Mouse (Mus musculus) lung, postnatal 14 days (tissue): Measurements from ENCODE around the gene Gm12166.

ENCODE experiments used
- DNase-seq: peaks from one replicate; pipeline ENCODE4 v3.0.0; 2021

Gm12166 gene

DNA sequence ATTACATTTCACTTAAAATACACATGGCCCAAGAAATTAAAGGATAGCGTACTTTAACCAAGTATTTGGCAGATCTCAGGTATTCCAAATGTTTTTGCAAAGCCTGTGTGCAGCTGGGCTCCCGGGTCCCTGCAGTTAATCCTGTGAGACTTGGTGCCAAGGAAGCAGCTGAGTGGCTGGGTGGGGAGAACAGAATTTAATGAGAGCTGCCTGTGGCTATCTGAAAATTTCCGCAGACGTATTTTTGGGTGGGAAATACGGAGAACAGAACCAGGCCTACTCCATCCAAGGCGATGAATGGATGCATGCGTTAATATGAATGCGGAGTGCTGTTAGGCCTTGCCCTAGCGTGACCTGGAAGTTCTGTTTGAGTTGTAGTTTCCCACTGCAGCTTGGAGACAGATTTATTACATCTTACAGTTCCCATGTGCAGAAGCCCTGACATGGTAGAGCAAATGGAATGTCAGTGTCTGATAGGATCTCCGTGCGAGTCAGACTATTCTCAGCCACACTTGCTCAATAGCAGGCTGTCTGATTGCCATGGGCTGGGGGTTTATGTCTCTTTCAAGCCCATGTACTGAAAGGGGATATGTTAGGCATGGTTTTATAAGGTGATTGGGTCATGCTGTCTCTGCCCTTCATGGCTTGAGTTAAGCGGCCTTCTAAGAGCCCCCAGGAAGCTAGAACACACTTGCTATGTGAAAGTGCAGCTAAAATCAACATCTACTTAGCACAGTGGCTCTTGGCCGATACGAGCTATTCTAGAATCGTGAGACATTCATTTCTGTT, 21.1 kb upstream of the Gm12166 start:
- DNase-seq = no peak

DNA sequence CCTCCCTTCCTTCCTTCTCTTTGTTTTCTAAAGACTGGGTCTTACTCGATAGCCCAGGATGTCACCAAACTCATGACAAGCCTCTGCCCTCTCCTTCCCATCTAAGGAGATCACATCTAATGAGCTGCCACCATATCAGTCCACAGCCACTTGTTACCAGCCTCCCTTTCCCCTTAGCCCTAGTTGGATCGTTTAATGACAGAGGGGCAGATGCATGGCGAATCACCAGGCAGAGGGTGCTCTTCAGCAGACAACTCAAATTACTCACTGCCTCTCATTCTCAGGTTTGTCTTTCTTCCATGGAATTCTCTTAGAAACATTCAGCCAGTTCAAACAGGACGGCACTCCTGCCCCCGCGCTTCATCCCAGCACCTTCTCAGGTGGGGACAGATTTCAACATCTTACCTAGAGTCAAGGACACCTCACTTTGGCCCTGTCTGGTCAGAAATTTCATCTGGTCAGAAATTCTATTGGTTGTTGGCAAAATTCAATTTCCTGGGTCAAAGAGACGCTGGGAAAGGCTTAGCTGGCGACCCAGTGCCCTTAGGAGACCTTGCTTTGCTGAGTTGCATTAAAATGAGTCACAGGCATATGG, 20.4 kb upstream of the Gm12166 start:
- DNase-seq = no peak

DNA sequence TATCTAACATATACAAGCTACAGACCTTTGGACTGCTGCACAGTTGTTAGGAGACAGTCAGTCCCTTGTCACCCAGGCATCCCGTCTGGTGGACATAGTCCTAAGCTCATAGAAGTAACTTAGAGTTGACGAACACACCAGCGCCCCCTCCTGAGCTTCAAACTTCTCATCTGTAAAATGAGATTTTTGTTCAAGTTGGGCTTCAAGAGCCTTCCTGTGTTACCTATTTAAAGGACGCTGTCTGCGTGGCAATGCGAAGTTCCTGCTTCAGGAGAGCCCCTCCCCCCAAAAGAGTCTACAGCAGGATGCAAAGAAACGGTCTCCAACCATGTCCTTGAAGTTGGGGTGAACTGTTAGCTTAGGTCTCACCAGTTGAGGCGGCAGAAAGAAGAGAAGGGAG, 18.7 kb upstream of the Gm12166 start:
- DNase-seq = no peak

DNA sequence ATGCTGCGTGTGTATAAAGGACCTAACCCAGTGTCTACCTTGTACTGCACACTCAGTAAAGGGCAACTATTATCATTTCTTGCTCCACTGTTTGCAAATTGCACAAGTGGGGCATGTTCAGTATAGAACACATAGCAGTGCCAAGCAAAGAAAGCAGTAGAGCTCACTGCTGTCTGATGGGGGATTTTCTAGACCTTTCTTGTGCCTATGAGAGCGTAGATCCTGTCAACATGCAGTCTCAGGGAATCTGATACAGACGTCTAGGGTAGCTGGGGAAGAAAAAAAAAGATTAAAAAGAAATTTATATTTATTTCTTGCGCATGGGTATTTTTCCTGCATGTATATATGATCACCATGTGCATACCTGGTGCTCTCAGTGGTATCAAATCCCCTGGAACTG, 18.0 kb upstream of the Gm12166 start:
- no peak for DNase-seq

DNA sequence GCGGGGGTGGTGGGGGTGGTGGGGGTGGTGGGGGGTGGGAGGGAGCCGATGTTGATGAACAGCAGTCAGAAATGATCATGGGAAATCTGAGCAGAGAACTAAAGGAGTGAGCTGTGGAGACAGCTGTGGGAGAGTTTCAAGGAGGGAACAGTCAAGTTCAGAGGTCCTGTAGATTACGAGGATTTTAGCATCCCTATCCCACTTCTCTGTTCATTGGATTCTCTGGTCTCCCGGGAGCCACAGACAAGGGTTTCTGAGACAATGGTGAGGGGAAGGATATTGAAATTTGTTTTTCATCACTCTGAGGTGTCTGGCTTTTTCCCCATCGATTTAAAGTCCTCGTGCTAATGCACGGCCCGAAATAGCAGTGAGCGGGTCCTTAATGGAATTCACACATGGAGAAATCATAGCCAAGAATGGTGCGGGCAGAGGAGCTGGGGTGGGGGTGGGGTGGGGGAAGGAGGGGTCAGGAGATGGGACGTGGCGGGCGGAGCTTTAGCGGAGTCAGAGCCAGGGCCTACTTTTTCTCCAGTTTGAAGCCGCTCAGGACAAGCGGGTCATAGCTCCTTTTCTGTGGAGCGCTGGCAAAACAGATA, 17.4 kb upstream of the Gm12166 start:
- DNase-seq = no peak

DNA sequence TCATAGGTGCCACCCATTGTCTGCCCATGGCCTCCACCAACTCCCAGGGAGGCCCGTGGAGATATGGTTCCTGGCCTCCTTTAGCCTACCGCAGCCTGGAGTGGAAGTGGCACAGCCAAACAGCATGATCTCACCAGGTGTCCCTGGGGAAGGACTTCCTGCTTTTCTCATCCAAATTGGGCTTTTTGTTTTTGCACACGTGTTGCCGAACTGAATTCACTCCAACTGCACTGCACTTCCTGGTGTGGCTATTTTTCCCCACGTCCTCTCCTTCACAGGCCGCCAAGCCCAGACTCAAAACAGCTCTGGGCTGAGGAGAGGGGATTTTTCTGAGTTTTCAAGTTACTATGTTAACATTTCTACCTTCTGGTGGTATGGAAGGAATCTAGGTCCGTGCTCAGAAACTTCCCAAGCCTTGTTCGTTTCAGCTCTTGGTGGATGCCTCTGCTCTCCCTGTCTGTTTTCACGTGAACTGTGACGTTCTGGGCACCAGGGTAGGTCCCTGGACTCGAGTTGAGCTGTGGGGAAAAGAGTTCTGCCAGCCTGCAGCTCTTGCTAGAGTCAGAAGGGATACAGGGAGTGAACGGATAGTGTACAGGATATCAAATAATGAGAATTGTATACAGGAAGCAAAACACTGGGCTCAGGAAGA, 16.8 kb upstream of the Gm12166 start:
- DNase-seq = no peak

DNA sequence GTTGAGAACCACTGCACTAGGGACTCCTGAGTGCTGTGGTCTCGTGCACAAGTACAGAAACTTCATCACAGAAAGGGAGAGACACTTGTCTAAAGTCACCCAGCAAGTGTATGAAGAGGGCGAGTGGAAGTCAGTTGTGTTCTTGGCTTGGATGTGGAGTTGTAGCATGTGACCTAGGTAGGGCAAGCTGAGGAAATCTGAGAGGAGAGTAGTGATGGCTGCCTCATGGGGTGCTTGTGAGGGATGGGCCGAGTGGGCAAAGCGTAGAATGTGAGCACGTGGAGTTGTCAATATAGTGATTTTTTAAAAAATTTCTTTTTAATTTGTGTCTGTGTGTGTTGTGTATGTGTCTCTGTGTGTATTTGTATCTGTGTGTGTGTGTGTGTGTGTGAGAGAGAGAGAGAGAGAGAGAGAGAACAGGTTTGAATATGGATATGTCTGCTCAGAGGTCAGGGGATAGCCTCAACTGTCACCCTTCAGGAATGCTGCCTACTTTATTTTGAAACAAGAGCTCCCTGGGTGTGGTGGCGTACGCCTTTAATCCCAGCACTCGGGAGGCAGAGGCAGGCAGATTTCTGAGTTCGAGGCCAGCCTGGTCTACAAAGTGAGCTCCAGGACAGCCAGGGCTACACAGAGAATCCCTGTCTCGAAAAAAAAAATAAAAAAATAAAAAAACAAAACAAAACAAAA, 15.4 kb upstream of the Gm12166 start:
- DNase-seq = no peak

DNA sequence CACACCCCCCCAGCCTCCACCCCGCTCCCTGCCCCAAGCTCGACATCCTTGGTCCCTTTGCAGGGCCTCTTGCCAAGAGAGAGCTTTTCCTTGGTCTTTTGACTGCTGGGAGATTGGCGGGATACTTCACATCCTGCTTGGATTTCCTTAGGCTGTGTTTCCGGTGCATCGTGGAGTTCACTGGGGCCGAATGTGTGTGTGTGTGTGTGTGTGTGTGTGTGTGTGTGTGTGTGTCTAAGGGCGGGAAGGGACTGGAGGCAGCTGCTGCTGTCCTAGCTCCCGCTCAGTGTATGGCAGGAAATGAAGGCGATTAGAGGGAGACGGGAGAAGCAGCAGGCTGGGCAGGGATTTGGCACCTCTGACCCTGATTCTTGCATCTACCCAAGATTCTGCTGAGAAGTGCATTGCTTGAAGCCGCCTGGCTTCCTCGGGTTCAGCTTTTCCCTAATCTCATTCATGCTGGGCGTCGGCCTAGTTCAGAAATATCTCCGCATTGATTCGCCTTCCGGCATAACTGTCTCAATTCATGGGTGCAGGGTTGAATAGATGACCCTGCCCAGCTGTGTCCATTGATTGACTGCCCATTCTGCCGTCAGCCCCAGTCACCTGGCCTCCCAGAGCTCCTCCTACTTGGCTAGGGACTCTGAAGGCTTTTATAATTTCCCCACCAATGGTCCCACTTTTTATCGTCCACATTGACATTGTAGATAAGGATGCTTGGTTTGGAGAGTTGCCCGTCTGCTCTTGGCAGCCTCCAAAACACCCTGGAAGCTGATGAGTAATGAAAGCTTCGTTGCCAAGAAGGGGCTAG, 13.3 kb upstream of the Gm12166 start:
- peak; percentile 77 for DNase-seq

DNA sequence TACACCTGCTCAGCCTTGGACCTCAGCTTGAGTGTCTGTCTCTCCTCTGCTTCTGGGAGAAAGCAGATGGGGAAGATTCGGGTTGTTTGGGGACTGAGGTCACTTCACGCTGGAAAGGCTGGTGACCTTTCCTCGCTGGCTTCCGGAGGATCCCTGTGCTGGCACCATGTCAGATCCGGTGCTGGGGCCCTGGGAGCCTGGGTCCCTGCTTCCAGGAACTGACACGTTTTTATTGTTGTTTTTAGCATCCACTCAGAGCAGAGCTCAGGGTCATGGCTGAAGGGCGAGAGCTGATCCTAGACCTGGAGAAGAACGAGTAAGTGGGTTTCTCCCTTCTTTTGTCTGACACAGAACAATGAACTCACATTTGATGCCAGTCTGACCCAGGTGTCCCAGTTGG, 12.6 kb upstream of the Gm12166 start:
- no peak for DNase-seq

DNA sequence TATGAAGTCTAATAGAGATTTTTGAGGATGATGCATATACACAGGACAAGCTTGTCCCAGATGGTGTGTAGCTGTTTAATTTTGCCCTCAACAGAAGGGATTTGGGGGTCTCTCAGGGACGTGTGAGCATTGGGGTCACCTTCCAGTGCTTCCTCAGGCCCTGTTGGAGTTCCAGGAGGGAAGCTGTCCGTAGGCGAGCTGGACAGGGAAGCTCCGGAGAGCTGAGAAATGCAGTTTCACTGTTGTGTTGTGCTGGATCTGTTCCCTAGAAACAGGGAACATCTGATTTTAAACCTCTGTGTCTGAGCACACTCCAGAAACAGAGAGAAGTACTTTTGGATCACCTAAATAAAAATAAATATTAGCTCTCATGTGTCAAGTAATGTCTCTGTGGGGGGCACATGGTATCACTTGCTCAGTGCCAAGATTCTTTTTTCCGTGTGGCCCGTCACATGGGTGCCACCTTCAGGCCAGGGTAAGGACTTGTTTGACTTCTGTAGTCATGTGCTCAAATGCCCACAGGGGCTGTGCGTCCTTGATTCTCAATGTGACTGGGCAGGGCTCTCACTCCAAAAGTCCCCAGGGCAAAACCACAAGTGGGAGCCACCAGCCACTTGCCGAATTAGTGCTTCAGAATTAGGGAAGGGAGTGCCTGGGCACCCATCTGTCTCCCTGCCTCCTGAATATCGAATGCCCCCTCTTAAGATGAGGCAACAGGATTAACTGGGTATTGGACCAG, 11.0 kb upstream of the Gm12166 start:
- no peak for DNase-seq

DNA sequence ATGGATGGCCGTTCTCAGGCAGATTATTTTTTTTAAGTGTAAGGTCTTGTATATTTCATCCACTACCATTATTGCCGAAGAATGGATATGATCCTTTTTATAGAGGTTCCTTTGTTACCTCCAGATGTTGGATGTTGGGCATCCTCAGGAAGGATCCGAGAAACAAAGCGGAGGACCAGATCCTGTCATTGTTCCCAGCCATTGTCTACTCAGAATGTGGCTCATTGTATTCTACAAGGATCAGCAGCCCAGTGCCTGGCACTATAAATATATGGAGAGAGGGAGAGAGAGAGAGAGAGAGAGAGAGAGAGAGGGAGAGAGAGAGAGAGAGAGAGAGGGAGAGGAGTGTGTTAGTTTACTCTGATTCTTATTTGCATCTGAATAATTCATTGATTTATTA, 10.4 kb upstream of the Gm12166 start:
- DNase-seq = no peak

DNA sequence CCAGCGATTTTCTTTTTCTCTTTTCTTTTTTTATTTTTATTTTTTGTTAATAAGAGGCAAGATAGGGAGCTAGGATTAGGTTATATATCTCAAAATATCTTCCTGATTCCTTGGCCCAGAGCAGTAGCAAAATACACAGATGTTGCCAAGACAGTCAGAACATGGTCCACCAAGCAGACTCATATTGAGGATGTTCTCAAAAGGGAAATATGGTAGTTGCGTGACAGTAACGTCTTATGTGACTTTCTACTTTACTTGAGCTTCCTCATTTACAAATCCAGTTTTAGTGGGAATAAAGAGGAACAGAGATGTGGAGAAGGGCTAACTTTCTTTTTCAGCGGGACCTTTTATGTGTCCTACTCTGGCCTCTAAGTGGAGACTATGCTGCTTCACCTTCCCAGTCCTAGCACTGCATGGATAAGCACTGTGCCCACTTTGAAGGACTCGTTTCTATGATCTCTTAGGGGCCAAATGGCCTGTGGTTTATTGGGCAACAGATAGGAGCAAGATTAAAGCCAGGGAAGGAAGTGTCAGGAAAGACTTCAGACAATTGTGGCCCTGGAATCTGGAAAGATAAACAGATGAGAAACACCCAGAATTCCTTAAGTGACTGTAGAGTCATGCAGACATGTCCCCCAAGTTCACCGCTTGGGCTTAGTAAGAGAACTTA, 9.8 kb upstream of the Gm12166 start:
- DNase-seq = no peak

DNA sequence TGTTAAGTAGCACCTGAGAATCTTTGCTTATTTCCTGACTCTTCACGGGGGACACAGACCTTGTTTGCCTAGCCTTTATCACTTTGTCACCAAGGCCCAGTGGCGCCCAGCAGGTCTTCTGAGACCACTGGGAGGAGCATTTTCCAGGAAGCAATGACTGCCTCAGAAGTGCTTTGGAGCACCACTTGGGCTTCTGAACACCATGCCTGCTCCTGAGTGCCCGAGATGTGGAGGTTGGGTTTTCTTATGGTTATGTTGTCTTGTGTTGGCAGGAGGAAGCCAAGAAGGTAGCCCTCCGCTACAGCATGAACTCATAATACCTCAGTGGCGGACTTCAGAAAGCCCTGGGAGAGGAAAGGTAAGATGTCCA, 8.5 kb upstream of the Gm12166 start:
- DNase-seq = no peak

DNA sequence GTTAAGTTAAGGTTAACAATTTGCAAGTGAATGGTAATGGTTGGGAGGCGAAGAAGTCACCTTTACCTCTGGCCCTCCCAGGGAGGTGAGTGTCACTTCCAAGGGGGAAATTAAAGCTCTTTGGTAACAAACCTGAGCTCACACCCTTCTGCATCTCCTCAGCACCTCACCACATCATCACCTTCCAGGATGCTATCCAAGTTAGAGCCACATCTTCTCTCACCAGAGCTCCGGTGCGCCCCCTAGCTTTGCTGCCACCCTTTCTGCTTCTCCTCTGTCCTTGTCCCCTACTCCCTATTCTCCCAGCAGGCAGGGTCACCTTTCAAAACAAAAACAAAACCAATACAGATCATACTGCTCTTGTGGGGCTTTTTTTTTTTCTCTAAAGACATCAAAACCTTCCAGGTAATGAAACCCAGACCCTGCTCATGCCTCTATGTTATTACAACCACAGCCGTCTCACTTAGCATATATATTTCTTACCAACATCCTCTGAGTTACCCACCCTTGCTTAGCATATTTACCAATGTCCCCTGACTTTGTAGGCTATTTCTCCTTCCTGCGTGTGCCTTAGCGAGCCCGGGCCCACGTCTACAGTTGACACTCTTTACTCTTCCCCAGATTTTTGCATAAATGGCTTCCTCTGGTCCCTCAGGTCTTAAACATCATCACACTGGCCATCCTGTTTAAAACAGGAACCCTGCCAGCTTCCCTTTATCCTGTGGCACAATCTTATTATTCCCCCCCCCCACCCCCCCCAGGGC, 7.9 kb upstream of the Gm12166 start:
- DNase-seq = no peak

DNA sequence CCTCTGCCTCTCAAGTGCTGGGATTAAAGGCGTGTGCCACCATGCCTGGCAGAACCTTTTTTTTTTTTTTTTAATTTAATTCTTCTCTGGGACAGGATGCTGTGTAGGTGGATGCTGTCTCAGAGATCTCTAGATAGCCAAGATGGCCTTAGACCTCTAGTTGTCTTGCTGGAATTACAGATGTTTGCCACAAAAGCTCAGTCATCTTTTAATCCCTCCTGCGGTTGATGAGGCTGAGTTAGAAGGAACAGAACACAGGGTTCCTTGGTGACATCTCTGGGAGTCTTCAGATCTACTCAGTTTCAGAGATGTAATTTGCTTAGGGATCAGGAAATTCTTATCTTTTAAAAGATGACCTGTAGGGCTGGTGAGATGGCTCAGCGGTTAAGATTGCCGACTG, 6.8 kb upstream of the Gm12166 start:
- DNase-seq = no peak

DNA sequence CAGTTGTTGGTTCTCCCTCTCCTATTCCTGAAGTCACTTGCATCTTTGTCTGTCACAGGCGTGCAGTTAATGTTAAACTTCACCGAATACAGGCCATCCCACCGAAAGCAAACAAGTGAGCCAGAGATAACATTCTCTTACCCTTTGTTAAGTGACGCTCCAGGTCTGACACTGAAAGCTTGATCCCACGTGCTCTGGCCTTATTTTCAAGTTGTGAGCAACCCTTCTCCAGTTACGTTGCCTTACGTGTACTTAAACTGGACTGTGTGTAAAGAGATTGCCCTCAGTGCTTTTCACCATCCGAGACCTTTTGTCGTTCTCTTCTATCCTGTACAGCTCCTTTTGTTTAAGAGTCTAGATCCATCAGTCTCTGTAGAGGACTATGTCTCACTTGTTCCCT, 5.9 kb upstream of the Gm12166 start:
- no peak for DNase-seq

DNA sequence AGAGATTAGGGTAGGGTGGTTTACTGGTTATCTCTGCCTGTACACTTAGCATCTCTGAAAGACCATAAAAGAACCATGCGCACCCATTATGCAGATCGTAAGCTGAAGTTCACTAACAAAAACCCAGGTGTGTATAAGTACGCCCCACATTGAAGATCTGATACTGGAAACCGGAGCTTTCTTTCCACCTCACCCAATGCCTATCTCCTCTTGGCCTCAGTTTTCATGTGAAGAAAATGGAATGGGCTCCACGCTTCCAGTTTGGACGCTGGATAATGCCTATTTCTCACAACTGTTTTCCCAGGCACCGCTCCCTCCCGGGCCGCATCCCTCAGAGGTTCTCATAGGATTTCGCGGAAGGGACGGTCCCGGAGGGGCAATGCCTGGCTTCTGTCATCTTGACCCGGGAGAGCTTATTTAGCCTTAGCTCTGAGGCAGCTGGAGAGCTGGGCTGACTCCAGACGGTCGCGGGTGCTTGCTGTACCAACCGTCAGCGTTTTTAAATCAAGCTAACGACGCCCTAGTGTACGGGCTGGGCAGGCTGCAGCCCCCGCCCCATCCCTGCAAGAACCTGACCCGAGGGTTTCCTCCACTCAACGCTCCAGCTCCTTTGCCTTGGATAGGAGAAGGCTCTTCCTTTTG, 4.8 kb upstream of the Gm12166 start:
- DNase-seq = no peak

DNA sequence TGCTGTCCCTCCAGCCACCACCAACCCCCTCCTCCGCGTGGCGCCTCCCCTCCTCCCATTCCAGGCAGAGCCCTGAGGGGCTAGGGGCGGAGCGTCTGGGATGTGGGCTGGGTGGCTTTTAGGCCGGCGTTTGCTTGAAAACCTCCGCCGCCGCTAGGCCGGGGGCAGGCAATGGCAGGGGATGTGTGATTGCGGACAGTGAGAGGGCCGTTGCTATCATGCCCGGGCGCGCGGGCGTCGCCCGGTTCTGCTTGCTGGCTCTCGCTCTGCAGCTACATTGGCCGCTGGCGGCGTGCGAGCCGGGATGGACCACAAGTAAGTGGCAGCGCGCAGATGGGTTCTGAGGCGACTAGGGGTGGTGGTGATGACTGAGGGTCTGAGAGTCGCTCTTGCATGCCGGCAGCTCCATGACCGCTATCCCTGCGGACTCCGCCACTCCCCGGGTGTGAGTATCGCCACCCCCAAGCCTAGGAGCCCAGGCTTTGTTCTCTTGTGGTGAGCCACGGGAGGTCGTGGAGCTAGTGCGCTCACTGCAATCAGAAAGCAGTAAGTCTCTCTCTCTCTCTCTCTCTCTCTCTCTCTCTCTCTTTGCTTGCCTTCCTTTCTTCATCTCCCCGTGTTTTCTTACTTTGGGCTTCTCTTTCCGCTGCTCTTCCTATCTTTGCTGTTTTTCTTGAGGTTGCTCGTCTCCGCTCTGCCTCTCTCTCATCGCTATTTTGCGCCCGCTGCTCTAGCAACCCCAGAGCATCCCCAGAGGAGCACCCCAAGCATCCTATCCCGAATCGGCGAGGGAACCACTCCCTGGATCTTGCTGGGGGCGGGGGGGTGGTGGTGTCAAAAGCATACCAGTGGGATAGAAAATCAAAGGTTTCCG, 4.0 kb upstream of the Gm12166 start, which contains the start of gene Adam19:
TSS of gene Adam19 (plus strand) at position 97 of the 874 bp plus-strand sequence.
- peak; percentile 77 for DNase-seq
